Mouse (Mus musculus): ENCODE measurements around the gene Rmdn2.

DNA sequence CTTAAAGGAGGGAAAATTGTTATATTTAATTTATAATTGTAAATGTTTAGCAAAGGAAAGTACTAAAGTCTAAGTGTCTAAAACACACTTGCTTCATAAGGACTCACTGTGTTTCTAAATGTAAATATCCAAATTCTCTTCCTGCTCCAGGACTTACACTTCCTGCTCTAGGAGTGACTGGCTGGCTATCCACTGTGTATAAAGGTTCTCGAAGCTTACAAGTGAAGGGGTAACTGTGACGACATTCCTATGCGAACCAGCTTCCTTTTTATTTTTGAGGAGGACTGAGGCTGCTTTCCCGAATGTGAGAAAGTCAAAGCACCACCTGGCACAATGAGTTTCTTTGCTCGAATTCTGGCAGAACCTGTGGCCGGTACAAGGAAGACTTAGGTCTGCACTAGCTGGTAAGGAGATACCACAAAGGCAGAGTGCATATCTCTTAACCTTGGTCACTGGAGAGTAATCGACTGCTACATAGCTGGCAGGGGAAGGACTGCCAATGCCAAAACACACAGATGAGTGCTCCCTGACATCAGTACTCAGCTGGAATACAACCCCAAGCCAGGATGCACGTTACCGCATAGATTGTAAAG is 1.4 kb upstream of the Rmdn2 start:
- TF ChIP-seq CTCF (IDR thresholded peaks at IDR 0.05; ENCODE audit: low read depth) (no peak), EP300 (optimal IDR thresholded peaks at IDR 0.05) (no peak)

Measured in stomach, postnatal 0 days (tissue).